Comparison of ENCODE assay signal across 23 mouse cellular contexts in the genomic region with DNA sequence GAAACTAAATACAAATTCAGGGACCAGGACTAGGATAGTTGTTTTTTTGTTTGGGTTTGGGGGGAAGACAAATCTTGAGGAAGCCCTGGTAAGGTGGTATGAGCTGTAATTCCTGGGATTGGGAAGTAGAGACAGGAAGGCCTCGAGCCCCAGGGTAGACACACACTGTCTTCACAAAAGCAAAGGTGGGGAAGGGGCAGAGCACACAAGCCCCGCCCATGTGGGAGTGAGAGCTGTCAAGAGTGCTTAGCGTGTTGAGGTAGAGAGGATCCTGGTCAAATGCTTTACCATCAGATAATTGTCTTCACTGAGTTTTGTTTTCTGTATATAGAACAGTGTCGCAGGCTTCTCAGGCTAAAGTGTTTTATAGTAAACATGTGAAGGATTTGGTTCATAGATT. TPM values are rescaled to one million over a fixed set of nuclear protein-coding genes. Genes with fewer than 3 reads are reported as not detected.
"Had no signal": no experiment of that assay in that cellular context is flagged by ENCODE, and none has a peak within 500 bp of the region (broad histone marks: within the 10 kb centered on the region; RNA-seq: fewer than 3 reads in every experiment).

No protein-coding gene starts in this region.

- H3K9me3 ChIP-seq: heart, embryonic 10.5 days; heart, embryonic 12.5 days; hindbrain, embryonic 13.5 days; hindbrain, embryonic 15.5 days; limb, embryonic 13.5 days; limb, embryonic 15.5 days; liver, embryonic 12.5 days had no signal

- DNase-seq: gastrocnemius, postnatal 10 days; gastrocnemius, postnatal 25 days; heart, adult 18-20 months; heart, postnatal 10 days; heart, postnatal 4 days; kidney, adult 11 months; kidney, adult 8-10 months; kidney, postnatal 14 days; kidney, postnatal 36 days; layer of hippocampus, adult 9-11 months; layer of hippocampus, postnatal 36 days; left cerebral cortex, postnatal 4 days had no signal

- H3K4me1 ChIP-seq: heart, embryonic 12.5 days; limb, embryonic 13.5 days had no signal

- H3K27ac ChIP-seq: heart, embryonic 10.5 days; hindbrain, embryonic 13.5 days; hindbrain, embryonic 15.5 days; hindbrain, postnatal 0 days; kidney, postnatal 0 days; limb, embryonic 13.5 days; limb, embryonic 15.5 days; liver, embryonic 12.5 days; liver, embryonic 14.5 days had no signal

- H3K27me3 ChIP-seq: heart, embryonic 12.5 days; hindbrain, embryonic 13.5 days; hindbrain, embryonic 15.5 days; limb, embryonic 13.5 days; limb, embryonic 15.5 days; liver, embryonic 12.5 days had no signal

- H3K4me3 ChIP-seq: heart, embryonic 10.5 days; heart, embryonic 12.5 days; hindbrain, embryonic 13.5 days; hindbrain, embryonic 15.5 days; limb, embryonic 13.5 days; limb, embryonic 15.5 days; liver, embryonic 12.5 days had no signal

- H3K9ac ChIP-seq: heart, embryonic 12.5 days; hindbrain, embryonic 13.5 days; hindbrain, embryonic 15.5 days; limb, embryonic 13.5 days; limb, embryonic 15.5 days; liver, embryonic 12.5 days; liver, embryonic 14.5 days had no signal

RNA-seq across cellular contexts. Expression of gene Tns2, which starts 17.2 kb away (rescaled TPM):
- total RNA-seq: granulocyte monocyte progenitor cell, adult 5-6 weeks had no signal
